Mouse (Mus musculus) liver, embryonic 11.5 days (tissue): ENCODE results near the gene Morf4l2. TPM values are rescaled to one million over a fixed set of nuclear protein-coding genes. Genes with fewer than 3 reads are reported as not detected.
"Not testable (repeated sequence)": the region's sequence is repeated elsewhere in the genome, so short reads cannot be mapped to it uniquely, and the experiment has no call there.

Experiments used
- ATAC-seq: fragments of 200-750 bp; cut with Nextera tagmentation; replicated peaks from 2 replicates; pipeline ENCODE4 v1.8.0; 2017; ENCODE audit warnings: moderate number of reproducible peaks, mild to moderate bottlenecking, moderate TSS enrichment, moderate library complexity; ENCODE audit not compliant: low FRiP score
- DNase-seq: peaks from one replicate; pipeline ENCODE4 v3.0.0-alpha.2; 2017; ENCODE audit warnings: low spot score
- H3K27ac ChIP-seq: fragments of 300-500 bp; sonication (generic); 2 replicates; pipeline ENCODE4 v1.5.1; 2014; ENCODE audit warnings: mild to moderate bottlenecking, low read depth, low read length, control low read depth
- H3K27me3 ChIP-seq: fragments of 300-500 bp; sonication (generic); replicated peaks from 2 replicates; pipeline ENCODE4 v1.6.1; 2014; ENCODE audit warnings: low read length, mixed read lengths; ENCODE audit not compliant: control insufficient read depth, insufficient read depth
- H3K36me3 ChIP-seq: fragments of 300-500 bp; sonication (generic); 2 replicates; pipeline ENCODE4 v1.6.1; 2014; ENCODE audit warnings: mild to moderate bottlenecking, low read length, moderate library complexity, mixed read lengths; ENCODE audit not compliant: control insufficient read depth, insufficient read depth
- H3K4me1 ChIP-seq: fragments of 300-500 bp; sonication (generic); replicated peaks from 2 replicates; pipeline ENCODE4 v1.6.1; 2014; ENCODE audit warnings: low read length, mixed read lengths; ENCODE audit not compliant: control insufficient read depth, insufficient read depth
- H3K4me2 ChIP-seq: fragments of 300-500 bp; sonication (generic); 2 replicates; pipeline ENCODE4 v1.6.1; 2014; ENCODE audit warnings: mild to moderate bottlenecking, control low read depth, moderate library complexity
- H3K4me3 ChIP-seq: fragments of 300-500 bp; sonication (generic); 2 replicates; pipeline ENCODE4 v1.5.1; 2014; ENCODE audit warnings: low read depth, low read length, control low read depth
- H3K9ac ChIP-seq: fragments of 300-500 bp; sonication (generic); 2 replicates; pipeline ENCODE4 v1.6.1; 2014; ENCODE audit warnings: low read depth, low read length, control low read depth
- H3K9me3 ChIP-seq: fragments of 300-500 bp; sonication (generic); 2 replicates; pipeline ENCODE4 v1.6.1; 2016; ENCODE audit warnings: low read length, inconsistent platforms, mixed read lengths; ENCODE audit not compliant: control insufficient read depth
- WGBS: fragments of 180-500 bp; shearing (Covaris S2); extraction: QIAGEN DNeasy Blood & Tissue Kit; methylation state at CpG from one replicate; pipeline ENCODE4 v1.1.7; 2014; 5-methylcytosine and 5-hydroxymethylcytosine counted together
- polyA plus RNA-seq: library from polyadenylated mRNA; unstranded; fragments of >200 nt; fragmentation: Nextera tagmentation; extraction: Ambion mirVana; gene quantifications from 2 replicates; pipeline ENCODE4 v1.2.1, GENCODE M21; 2014

The Morf4l2 gene
- polyA plus RNA-seq, 1 experiment from 2014 or later, result 419 TPM

DNA sequence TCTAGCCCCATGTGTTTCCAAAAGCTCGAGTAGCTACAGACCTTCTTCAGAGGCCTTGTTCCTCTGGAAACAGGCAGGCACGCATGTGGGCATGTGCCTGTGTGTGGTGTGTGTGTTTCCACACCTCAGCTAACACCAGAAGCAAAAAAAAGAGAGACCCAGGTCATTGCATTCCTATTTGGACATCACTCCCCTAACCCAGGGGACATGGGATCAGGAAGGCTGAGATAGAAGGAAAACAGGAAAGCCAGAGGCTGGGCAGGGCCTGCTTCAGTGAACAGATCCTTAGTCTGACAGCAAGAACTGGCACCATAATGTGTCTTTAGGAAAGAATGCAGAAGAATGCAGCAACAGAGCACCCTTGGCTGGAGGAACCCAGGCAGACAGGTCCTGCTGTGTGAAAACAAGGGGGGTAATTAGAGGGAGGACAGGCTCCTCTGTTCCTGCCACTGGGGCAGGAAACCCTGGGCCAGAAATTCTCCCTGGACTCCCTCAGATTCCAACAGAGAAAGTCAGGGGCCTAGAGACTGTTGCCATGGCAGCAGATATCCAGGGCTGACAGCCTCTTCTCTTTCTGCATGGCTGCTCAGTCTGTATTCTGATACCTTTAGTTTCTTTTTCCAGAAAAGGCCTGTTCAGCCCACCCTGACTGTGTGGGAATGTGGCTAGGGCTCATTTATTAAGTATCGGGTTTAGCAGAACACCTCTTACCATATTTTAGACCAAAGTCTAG, 28.6 kb downstream of the Morf4l2 start:
- 72% methylated on average over 2 of the region's 3 CpGs for WGBS
- not testable (repeated sequence) for H3K27ac ChIP-seq, H3K36me3 ChIP-seq, H3K4me2 ChIP-seq, H3K9ac ChIP-seq, H3K9me3 ChIP-seq, DNase-seq, H3K4me1 ChIP-seq, ATAC-seq, H3K4me3 ChIP-seq, H3K27me3 ChIP-seq

DNA sequence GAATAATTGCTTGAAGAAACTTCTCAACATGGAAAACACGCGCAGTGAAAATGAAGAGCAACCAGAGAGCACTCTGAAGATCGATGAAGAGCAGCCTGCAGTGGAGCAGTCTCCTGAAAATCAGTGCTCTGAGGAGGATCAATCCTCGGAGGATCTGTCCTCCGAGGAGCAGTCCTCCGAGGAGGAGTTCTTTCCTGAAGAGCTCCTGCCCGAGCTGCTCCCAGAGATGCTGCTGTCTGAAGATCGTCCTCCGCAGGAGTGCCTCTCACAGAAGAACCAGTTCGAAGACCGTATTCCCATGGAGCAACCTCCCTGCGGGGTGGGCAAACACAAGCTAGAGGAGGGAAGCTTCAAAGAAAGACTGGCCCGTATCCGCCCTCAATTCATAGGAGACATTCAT, 34.7 kb downstream of the Morf4l2 start:
- ATAC-seq, result no peak
- peak overlapping the region; percentile 21 for H3K9ac ChIP-seq
- DNase-seq, result no peak

GRCm38 (mm10) chrX:136708168-136708681, 35.3 kb downstream of the Morf4l2 start:
- ATAC-seq, result peak; percentile 60
- H3K4me3 ChIP-seq, result peak overlapping the region; percentile 47
- H3K27ac ChIP-seq, result no peak overlapping the region
- H3K4me2 ChIP-seq, result peak overlapping the region; percentile 60
- peak; percentile 36 for DNase-seq
- no peaks in the 10 kb centered on the region for H3K9me3 ChIP-seq
- no peaks in the 10 kb centered on the region for H3K27me3 ChIP-seq
- H3K9ac ChIP-seq, result peak overlapping the region; percentile 21
- H3K4me1 ChIP-seq, result no peaks in the 10 kb centered on the region
- WGBS, result 14% methylated on average over 15 of the region's 18 CpGs
- no peaks in the 10 kb centered on the region for H3K36me3 ChIP-seq

More for the DNA sequence above, 34.7 kb downstream of the Morf4l2 start:
- H3K4me1 ChIP-seq, result no peaks in the 10 kb centered on the region
- H3K27me3 ChIP-seq, result no peaks in the 10 kb centered on the region
- no peaks in the 10 kb centered on the region for H3K36me3 ChIP-seq
- no peak overlapping the region for H3K27ac ChIP-seq
- peak overlapping the region; percentile 47 for H3K4me3 ChIP-seq
- H3K4me2 ChIP-seq, result peak overlapping the region; percentile 60
- WGBS, result 23% methylated on average over 14 of the region's 14 CpGs
- H3K9me3 ChIP-seq, result no peaks in the 10 kb centered on the region

DNA sequence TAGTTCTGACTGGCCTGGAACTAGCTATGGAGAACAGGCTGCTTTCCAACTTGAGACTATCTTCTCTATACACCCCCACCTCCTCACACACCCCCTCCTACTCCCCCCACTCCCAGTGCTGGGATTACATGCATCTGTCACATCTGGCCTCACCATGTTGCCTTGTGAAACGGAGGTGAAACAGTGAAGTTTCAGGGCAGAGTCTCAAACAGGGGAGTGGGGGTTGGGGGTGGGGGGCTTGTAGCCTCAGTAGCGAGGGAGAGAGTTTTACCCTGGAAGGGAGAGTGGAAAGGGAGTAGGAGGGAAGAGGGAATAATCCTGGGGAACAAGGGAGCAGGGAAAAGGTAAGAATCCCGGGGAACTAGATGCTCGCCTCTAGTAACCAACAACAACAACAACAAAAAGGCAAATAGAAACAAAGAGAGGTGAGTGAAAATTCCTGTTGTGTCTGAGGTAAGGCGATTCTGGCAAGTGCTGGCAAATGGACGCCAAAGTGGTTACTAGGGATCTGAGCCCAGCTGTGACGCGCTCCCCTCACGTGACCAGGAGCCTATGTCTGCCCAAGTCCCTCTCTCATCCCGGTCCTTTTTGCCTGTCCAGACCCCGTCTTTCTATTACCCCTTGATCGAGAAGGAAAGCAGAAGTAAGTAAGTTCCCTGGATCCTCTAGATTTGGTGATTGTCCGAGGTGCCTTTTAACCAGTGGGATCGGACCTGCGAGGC, 35.9 kb downstream of the Morf4l2 start, which contains the start of gene Tceal1:
TSS of gene Tceal1 (plus strand) at position 537 of the 722 bp plus-strand sequence.
- Histone ChIP-seq H3K36me3 (no peaks in the 10 kb centered on the region), H3K9ac (peak within 1 kb of the TSS; percentile 21), H3K4me1 (no peaks in the 10 kb centered on the region), H3K4me2 (peak within 1 kb of the TSS; percentile 60), H3K9me3 (no peaks in the 10 kb centered on the region), H3K27me3 (no peaks in the 10 kb centered on the region), H3K27ac (no peak within 1 kb of the TSS), H3K4me3 (peak within 1 kb of the TSS; percentile 47)
- 10% methylated on average over 15 of the region's 15 CpGs for WGBS
- peak; percentile 46 for DNase-seq
- ATAC-seq, result peak; percentile 79

GRCm38 (mm10) chrX:136693196-136693595, 50.3 kb downstream of the Morf4l2 start:
- Histone ChIP-seq H3K4me3 (no peak overlapping the region), H3K27me3 (no peaks in the 10 kb centered on the region), H3K4me1 (no peaks in the 10 kb centered on the region), H3K27ac (no peak overlapping the region), H3K4me2 (no peak overlapping the region), H3K9ac (no peak overlapping the region), H3K36me3 (no peaks in the 10 kb centered on the region), H3K9me3 (no peaks in the 10 kb centered on the region)
- WGBS, result 72% methylated on average over 5 of the region's 5 CpGs
- DNase-seq (no peak), ATAC-seq (no peak)

- H3K27ac ChIP-seq, result no peak overlapping the region
- H3K36me3 ChIP-seq, result no peaks in the 10 kb centered on the region
- 77% methylated on average over 4 of the region's 4 CpGs for WGBS
- no peaks in the 10 kb centered on the region for H3K27me3 ChIP-seq
- no peak for ATAC-seq
- no peak overlapping the region for H3K4me2 ChIP-seq
- DNase-seq, result no peak
- no peaks in the 10 kb centered on the region for H3K9me3 ChIP-seq
- no peak overlapping the region for H3K4me3 ChIP-seq
- no peaks in the 10 kb centered on the region for H3K4me1 ChIP-seq
- H3K9ac ChIP-seq, result no peak overlapping the region
Observed at GRCm38 (mm10) chrX:136692294-136692675, 51.2 kb downstream of the Morf4l2 start.

GRCm38 (mm10) chrX:136691606-136692293, 51.7 kb downstream of the Morf4l2 start:
- H3K27me3 ChIP-seq, H3K9ac ChIP-seq, H3K27ac ChIP-seq, DNase-seq, H3K4me3 ChIP-seq, H3K36me3 ChIP-seq, H3K9me3 ChIP-seq, ATAC-seq, H3K4me2 ChIP-seq, H3K4me1 ChIP-seq: not testable (repeated sequence)
- 63% methylated on average over 3 of the region's 3 CpGs for WGBS
